Mouse (Mus musculus) heart, adult 18-20 months (tissue): Measurements from ENCODE around the gene Kcne1. TPM values are rescaled to one million over a fixed set of nuclear protein-coding genes. Genes with fewer than 3 reads are reported as not detected.

ENCODE experiments used
- DNase-seq, 2 experiments: peaks; one replicate each; pipeline ENCODE4 v3.0.0; 2021 to 2022; ENCODE audit warnings: mixed read lengths in 1 of 2
- total RNA-seq, 2 experiments: library from RNA; stranded (reverse); gene quantifications; 2 replicates each; pipeline ENCODE4 v1.2.3; 2021

The Kcne1 gene
- total RNA-seq, 2 experiments from 2014 or later = 7.1 to 7.8 TPM

- no peak for DNase-seq
Observed at GRCm38 (mm10) chr16:92357023-92357422, 2.2 kb downstream of the Kcne1 start.

GRCm38 (mm10) chr16:92355982-92356381 is 3.3 kb downstream of the Kcne1 start:
- peak; percentile 26 to 44 for DNase-seq

- DNase-seq = no peak
Observed at GRCm38 (mm10) chr16:92355366-92355765, 3.9 kb downstream of the Kcne1 start.

- DNase-seq = no peak
Observed at GRCm38 (mm10) chr16:92353897-92354296, 5.4 kb downstream of the Kcne1 start.

GRCm38 (mm10) chr16:92353295-92353694 is 6.0 kb downstream of the Kcne1 start:
- no peak for DNase-seq

- DNase-seq = no peak
Observed at GRCm38 (mm10) chr16:92348941-92349340, 10.3 kb downstream of the Kcne1 start.

- DNase-seq = peak; percentile 82 to 86
Observed at GRCm38 (mm10) chr16:92346297-92346916, 12.9 kb downstream of the Kcne1 start.

GRCm38 (mm10) chr16:92345177-92345576 is 14.1 kb downstream of the Kcne1 start:
- DNase-seq = peak; percentile 82 to 87

GRCm38 (mm10) chr16:92340612-92341511 is 18.4 kb downstream of the Kcne1 start:
- peak; percentile 56 to 81 for DNase-seq

- peak; percentile 65 to 82 for DNase-seq
Observed at GRCm38 (mm10) chr16:92336280-92336679, 23.0 kb downstream of the Kcne1 start.

GRCm38 (mm10) chr16:92334600-92334999 is 24.7 kb downstream of the Kcne1 start:
- DNase-seq = no peak

GRCm38 (mm10) chr16:92330966-92331365 is 28.3 kb downstream of the Kcne1 start:
- DNase-seq = no peak

- DNase-seq = no peak
Observed at GRCm38 (mm10) chr16:92327911-92328310, 31.4 kb downstream of the Kcne1 start.

- no peak for DNase-seq
Observed at GRCm38 (mm10) chr16:92325062-92325406, 34.2 kb downstream of the Kcne1 start.

GRCm38 (mm10) chr16:92324309-92325061 is 34.8 kb downstream of the Kcne1 start:
- no peak for DNase-seq

GRCm38 (mm10) chr16:92321341-92321740 is 37.9 kb downstream of the Kcne1 start, which contains the start of gene Fam243:
Gene Fam243 (minus strand): TSS chr16:92321441.
- no peak for DNase-seq

GRCm38 (mm10) chr16:92320361-92320760 is 38.9 kb downstream of the Kcne1 start:
- DNase-seq = no peak

GRCm38 (mm10) chr16:92319353-92320109 is 39.7 kb downstream of the Kcne1 start:
- DNase-seq = peak; percentile 27 to 48

GRCm38 (mm10) chr16:92316049-92316738 is 43.1 kb downstream of the Kcne1 start:
- no peak for DNase-seq

- peak; percentile 21 to 50 for DNase-seq
Observed at GRCm38 (mm10) chr16:92313953-92314741, 45.1 kb downstream of the Kcne1 start.
